Mouse (Mus musculus): Measurements from ENCODE around the gene Gm11634.

DNA sequence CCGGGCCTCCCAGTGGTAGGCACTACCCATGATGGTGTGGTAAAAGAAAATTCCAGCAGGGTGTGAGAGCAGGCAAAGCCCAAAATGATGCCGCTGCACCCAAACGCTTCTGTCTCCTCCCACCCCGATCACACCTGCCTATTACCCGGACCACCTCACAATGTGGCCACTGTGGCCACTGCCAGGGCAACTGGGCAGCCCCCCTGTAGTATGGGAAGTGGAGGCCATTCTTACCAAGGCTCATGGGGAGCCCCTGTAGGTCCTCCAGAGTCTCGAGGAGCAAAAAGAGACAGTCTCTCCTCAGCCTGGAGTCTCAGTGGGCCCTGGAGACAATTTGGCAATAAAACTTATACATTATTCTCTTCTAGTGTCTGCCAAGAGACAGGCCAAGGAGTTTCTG is at the start of gene Gm11634:
- TF ChIP-seq POLR2A (IDR thresholded peaks at IDR 0.05; ENCODE audit: borderline replicate concordance, low read depth, low read length) (no peak), CTCF (IDR thresholded peaks at IDR 0.05; ENCODE audit: low read depth, low read length) (no peak)
